Mouse (Mus musculus): ENCODE data around the gene Tgfbr3.

DNA sequence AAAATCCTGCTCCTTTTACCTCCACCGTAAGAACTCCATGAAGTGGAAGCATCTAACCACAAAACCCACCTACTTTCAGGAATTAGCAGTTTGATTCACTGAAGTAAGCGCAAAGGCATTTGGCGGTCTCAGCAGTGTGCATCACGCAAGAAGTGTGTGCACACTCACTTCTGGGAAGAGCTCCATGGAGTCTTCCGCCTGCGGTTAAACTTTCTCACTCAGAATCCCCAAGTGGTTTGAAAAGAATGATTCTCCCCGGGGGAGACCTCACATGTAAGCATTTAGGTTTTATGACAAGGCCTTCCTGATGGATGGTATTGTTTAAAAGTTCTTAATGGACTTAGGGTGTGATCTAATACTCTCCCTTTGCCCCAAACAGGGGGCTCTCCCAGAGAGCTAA, 164.9 kb downstream of the Tgfbr3 start:
- TF ChIP-seq CTCF (IDR thresholded peaks at IDR 0.05; ENCODE audit: borderline replicate concordance, control insufficient read depth, extremely low read depth, insufficient read depth, low read length, poor library complexity) (no peak), POLR2A (IDR thresholded peaks at IDR 0.05; ENCODE audit: control insufficient read depth, extremely low read depth, insufficient read depth, low read length, poor library complexity) (no peak)
